Mouse (Mus musculus): ENCODE measurements at regions not wholly inside any gene's neighbourhood (a gene's known extent, or its start where the extent isn't known, plus 50 kb on each side); places are given as distances from the start of the nearest gene placed in this dataset.

GRCm38 (mm10) chr14:48841278-48841677 lies 167.7 kb upstream of the Otx2 start:
- Histone ChIP-seq H3K36me3 (no peaks in the 10 kb centered on the region), H3K4me1 (peaks cover 12% of the 10 kb centered on the region), H3K27me3 (0 out of 2 replicates have a peak, but pooled peaks cover 4% of the 10 kb centered on the region), H3K4me2 (replicated peaks) (no peak overlapping the region), H3K4me3 (no peak overlapping the region), H3K27ac (no peak overlapping the region), H3K9ac (no peak overlapping the region), H3K9me3 (no peaks in the 10 kb centered on the region)
- 63% methylated on average over 5 of the region's 5 CpGs for WGBS
- no peak for ATAC-seq (ENCODE audit: insufficient number of reproducible peaks, insufficient read depth, low FRiP score, low TSS enrichment)

- Histone ChIP-seq H3K4me1 (peaks cover 7% of the 10 kb centered on the region; the same call in 1 of the 2 replicates), H3K4me3 (no peak overlapping the region), H3K4me2 (replicated peaks) (no peak overlapping the region), H3K9ac (no peak overlapping the region), H3K36me3 (no peaks in the 10 kb centered on the region), H3K27me3 (0 out of 2 replicates have a peak, but pooled peaks cover 4% of the 10 kb centered on the region), H3K27ac (no peak overlapping the region), H3K9me3 (no peaks in the 10 kb centered on the region)
- WGBS: 26% methylated on average over 6 of the region's 6 CpGs
- no peak for ATAC-seq (ENCODE audit: insufficient number of reproducible peaks, insufficient read depth, low FRiP score, low TSS enrichment)
Observed at GRCm38 (mm10) chr14:48837181-48837580, 163.6 kb upstream of the Otx2 start.

GRCm38 (mm10) chr14:48836071-48836470 lies 162.5 kb upstream of the Otx2 start:
- Histone ChIP-seq H3K4me2 (replicated peaks) (no peak overlapping the region), H3K9me3 (no peaks in the 10 kb centered on the region), H3K4me3 (no peak overlapping the region), H3K36me3 (no peaks in the 10 kb centered on the region), H3K27ac (no peak overlapping the region), H3K27me3 (0 out of 2 replicates have a peak, but pooled peaks cover 4% of the 10 kb centered on the region), H3K9ac (no peak overlapping the region), H3K4me1 (peaks cover 7% of the 10 kb centered on the region; the same call in 1 of the 2 replicates)
- WGBS: 14% methylated on average over 2 of the region's 2 CpGs
- no peak for ATAC-seq (ENCODE audit: insufficient number of reproducible peaks, insufficient read depth, low FRiP score, low TSS enrichment)

GRCm38 (mm10) chr14:48834416-48834815 lies 160.8 kb upstream of the Otx2 start:
- Histone ChIP-seq H3K27me3 (0 out of 2 replicates have a peak, but pooled peaks cover 4% of the 10 kb centered on the region), H3K4me3 (no peak overlapping the region), H3K9me3 (no peaks in the 10 kb centered on the region), H3K4me2 (replicated peaks) (no peak overlapping the region), H3K27ac (no peak overlapping the region), H3K9ac (no peak overlapping the region), H3K36me3 (no peaks in the 10 kb centered on the region), H3K4me1 (peaks cover 7% of the 10 kb centered on the region; the same call in 1 of the 2 replicates)
- 94% methylated on average over 2 of the region's 2 CpGs for WGBS
- no peak for ATAC-seq (ENCODE audit: insufficient number of reproducible peaks, insufficient read depth, low FRiP score, low TSS enrichment)

- no peak for ATAC-seq (ENCODE audit: insufficient number of reproducible peaks, insufficient read depth, low FRiP score, low TSS enrichment)
- H3K4me1 ChIP-seq: no peaks in the 10 kb centered on the region
Observed at GRCm38 (mm10) chr14:48826421-48826820, 152.8 kb upstream of the Otx2 start.

GRCm38 (mm10) chr14:48824375-48824774 lies 150.8 kb upstream of the Otx2 start:
- 73% methylated on average over 3 of the region's 3 CpGs for WGBS
- H3K27ac ChIP-seq: no peak overlapping the region

More at GRCm38 (mm10) chr14:48826421-48826820, 152.8 kb upstream of the Otx2 start:
- 73% methylated on average over 5 of the region's 5 CpGs for WGBS
- H3K36me3 ChIP-seq: no peaks in the 10 kb centered on the region
- H3K27ac ChIP-seq: no peak overlapping the region
- H3K9me3 ChIP-seq: no peaks in the 10 kb centered on the region
- no peak overlapping the region for H3K4me3 ChIP-seq
- H3K9ac ChIP-seq: no peak overlapping the region
- H3K4me2 ChIP-seq (replicated peaks): no peak overlapping the region
- no peaks in the 10 kb centered on the region for H3K27me3 ChIP-seq

GRCm38 (mm10) chr14:48815941-48816340 lies 142.3 kb upstream of the Otx2 start:
- H3K4me2 ChIP-seq (replicated peaks): no peak overlapping the region
- no peaks in the 10 kb centered on the region for H3K4me1 ChIP-seq
- no peaks in the 10 kb centered on the region for H3K27me3 ChIP-seq
- H3K36me3 ChIP-seq: no peaks in the 10 kb centered on the region
- no peak overlapping the region for H3K27ac ChIP-seq
- no peak overlapping the region for H3K4me3 ChIP-seq
- no peaks in the 10 kb centered on the region for H3K9me3 ChIP-seq
- H3K9ac ChIP-seq: no peak overlapping the region
- ATAC-seq (ENCODE audit: insufficient number of reproducible peaks, insufficient read depth, low FRiP score, low TSS enrichment): no peak
- 83% methylated on average over 3 of the region's 3 CpGs for WGBS

More at GRCm38 (mm10) chr14:48824375-48824774, 150.8 kb upstream of the Otx2 start:
- Histone ChIP-seq H3K9ac (no peak overlapping the region), H3K4me1 (no peaks in the 10 kb centered on the region), H3K27me3 (no peaks in the 10 kb centered on the region), H3K36me3 (no peaks in the 10 kb centered on the region), H3K4me2 (replicated peaks) (no peak overlapping the region), H3K4me3 (no peak overlapping the region), H3K9me3 (no peaks in the 10 kb centered on the region)
- ATAC-seq (ENCODE audit: insufficient number of reproducible peaks, insufficient read depth, low FRiP score, low TSS enrichment): no peak

GRCm38 (mm10) chr14:48815231-48815728 lies 141.7 kb upstream of the Otx2 start:
- Histone ChIP-seq H3K36me3 (no peaks in the 10 kb centered on the region), H3K4me2 (replicated peaks) (no peak overlapping the region), H3K27me3 (no peaks in the 10 kb centered on the region), H3K4me3 (no peak overlapping the region), H3K4me1 (no peaks in the 10 kb centered on the region), H3K9me3 (no peaks in the 10 kb centered on the region), H3K9ac (no peak overlapping the region), H3K27ac (no peak overlapping the region)
- ATAC-seq (ENCODE audit: insufficient number of reproducible peaks, insufficient read depth, low FRiP score, low TSS enrichment): no peak
- 34% methylated on average over 8 of the region's 8 CpGs for WGBS

GRCm38 (mm10) chr14:48812741-48813495 lies 139.3 kb upstream of the Otx2 start:
- Histone ChIP-seq H3K4me2 (replicated peaks) (no peak overlapping the region), H3K27ac (no peak overlapping the region), H3K9me3 (no peaks in the 10 kb centered on the region), H3K36me3 (no peaks in the 10 kb centered on the region), H3K4me3 (no peak overlapping the region), H3K9ac (no peak overlapping the region), H3K4me1 (no peaks in the 10 kb centered on the region), H3K27me3 (no peaks in the 10 kb centered on the region)
- 77% methylated on average over 11 of the region's 11 CpGs for WGBS
- ATAC-seq (ENCODE audit: insufficient number of reproducible peaks, insufficient read depth, low FRiP score, low TSS enrichment): no peak

GRCm38 (mm10) chr14:48804098-48804497 lies 130.5 kb upstream of the Otx2 start:
- Histone ChIP-seq H3K36me3 (no peaks in the 10 kb centered on the region), H3K4me3 (no peak overlapping the region), H3K27me3 (no peaks in the 10 kb centered on the region), H3K27ac (no peak overlapping the region), H3K9me3 (no peaks in the 10 kb centered on the region), H3K4me1 (0 out of 2 replicates have a peak, but pooled peaks cover 4% of the 10 kb centered on the region), H3K9ac (no peak overlapping the region), H3K4me2 (replicated peaks) (no peak overlapping the region)
- ATAC-seq (ENCODE audit: insufficient number of reproducible peaks, insufficient read depth, low FRiP score, low TSS enrichment): no peak
- WGBS: 89% methylated on average over 4 of the region's 4 CpGs

GRCm38 (mm10) chr14:48801283-48801682 lies 127.7 kb upstream of the Otx2 start:
- WGBS: 42% methylated on average over 14 of the region's 14 CpGs
- H3K9ac ChIP-seq: no peak overlapping the region
- H3K27me3 ChIP-seq: no peaks in the 10 kb centered on the region
- no peak overlapping the region for H3K27ac ChIP-seq
- H3K4me3 ChIP-seq: no peak overlapping the region
- H3K4me1 ChIP-seq: 0 out of 2 replicates have a peak, but pooled peaks cover 4% of the 10 kb centered on the region
- H3K9me3 ChIP-seq: no peaks in the 10 kb centered on the region
- no peak for ATAC-seq (ENCODE audit: insufficient number of reproducible peaks, insufficient read depth, low FRiP score, low TSS enrichment)
- H3K36me3 ChIP-seq: no peaks in the 10 kb centered on the region
- no peak overlapping the region for H3K4me2 ChIP-seq (replicated peaks)

GRCm38 (mm10) chr14:48800857-48801256 lies 127.2 kb upstream of the Otx2 start:
- Histone ChIP-seq H3K4me3 (no peak overlapping the region), H3K36me3 (no peaks in the 10 kb centered on the region), H3K4me2 (replicated peaks) (no peak overlapping the region), H3K27ac (no peak overlapping the region), H3K4me1 (0 out of 2 replicates have a peak, but pooled peaks cover 4% of the 10 kb centered on the region), H3K27me3 (no peaks in the 10 kb centered on the region), H3K9me3 (no peaks in the 10 kb centered on the region), H3K9ac (no peak overlapping the region)
- 17% methylated on average over 5 of the region's 5 CpGs for WGBS
- ATAC-seq (ENCODE audit: insufficient number of reproducible peaks, insufficient read depth, low FRiP score, low TSS enrichment): no peak
